Mouse (Mus musculus) right cerebral cortex, postnatal 4 days (tissue): ENCODE measurements around the gene Ralb.
A peak's percentile ranks its signal among the peaks of the same experiment; 100 is the strongest.

ENCODE experiments used
- DNase-seq: peaks from one replicate; pipeline ENCODE4 v3.0.0-alpha.2; 2022

The Ralb gene

DNA sequence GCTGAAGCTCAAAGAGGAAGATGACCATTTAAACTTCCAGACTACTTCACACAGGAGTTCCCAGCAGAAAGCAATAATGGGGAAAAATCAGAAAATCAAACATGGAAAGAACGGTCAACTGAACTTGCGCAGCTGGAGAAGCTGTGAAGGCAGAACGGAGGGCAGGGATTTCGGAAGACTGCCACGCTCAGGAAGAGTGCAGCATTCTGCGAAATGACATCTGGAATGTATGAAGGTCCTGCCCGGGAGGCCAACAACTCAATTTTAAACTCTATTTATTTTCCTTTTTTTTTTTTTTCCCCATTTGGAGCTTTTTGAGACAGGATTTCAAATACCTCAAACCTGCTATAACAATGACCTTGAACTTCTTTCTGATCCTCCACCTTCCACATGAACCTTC, 13.8 kb downstream of the Ralb start:
- no peak for DNase-seq

DNA sequence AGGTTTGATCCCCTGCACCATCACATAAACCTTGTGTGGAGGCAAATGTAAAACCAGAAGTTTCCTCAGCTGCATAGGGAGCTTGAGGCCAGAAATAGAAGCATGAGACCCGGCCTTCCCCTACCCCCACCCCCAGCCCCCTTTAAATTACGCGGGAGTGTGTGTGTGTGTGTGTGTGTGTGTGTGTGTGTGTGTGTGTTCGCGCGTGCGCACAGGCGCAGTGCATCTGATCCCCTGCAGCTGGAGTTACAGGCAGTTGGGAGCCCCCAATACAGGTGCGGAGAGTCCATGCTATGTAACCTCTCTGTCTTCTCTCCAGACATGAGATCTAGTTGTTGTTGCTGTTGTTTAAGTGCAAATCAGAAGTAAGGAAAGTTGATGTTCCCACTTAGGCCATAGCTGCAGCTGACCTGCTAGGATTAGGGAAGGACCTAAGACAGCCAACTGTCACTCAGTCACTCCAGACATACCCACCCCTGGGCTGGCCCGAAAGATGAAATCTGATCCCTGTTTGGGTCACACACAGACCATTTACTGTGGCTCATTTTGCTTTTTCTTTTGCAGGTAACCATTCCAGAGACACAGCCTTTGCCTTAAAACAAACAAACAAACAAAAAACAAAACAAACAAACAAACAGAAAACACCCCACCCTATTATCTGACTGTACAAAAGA, 16.5 kb downstream of the Ralb start:
- DNase-seq = no peak

- DNase-seq = no peak
These were observed 18.8 kb downstream of the Ralb start for GRCm38 (mm10) chr1:119485825-119486224.

DNA sequence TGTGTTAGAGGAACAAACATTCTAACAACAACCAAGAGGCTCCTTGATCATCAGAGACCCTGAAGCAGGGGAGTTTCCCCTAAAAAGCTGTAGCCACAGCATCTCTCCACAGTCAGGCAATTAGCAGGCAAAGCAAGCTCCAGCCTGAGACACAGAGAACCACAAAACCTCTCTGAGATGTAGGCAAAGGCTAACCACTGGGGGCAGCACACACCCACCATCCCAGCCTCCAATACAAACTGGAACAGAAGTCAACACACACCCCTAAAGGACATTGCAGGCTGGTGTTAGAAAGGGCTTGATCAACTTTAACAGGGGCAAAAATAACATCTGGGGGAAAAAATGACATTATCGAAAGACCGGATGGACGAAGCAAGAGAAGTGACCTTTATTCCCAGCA, 20.1 kb downstream of the Ralb start:
- DNase-seq = peak; percentile 32

DNA sequence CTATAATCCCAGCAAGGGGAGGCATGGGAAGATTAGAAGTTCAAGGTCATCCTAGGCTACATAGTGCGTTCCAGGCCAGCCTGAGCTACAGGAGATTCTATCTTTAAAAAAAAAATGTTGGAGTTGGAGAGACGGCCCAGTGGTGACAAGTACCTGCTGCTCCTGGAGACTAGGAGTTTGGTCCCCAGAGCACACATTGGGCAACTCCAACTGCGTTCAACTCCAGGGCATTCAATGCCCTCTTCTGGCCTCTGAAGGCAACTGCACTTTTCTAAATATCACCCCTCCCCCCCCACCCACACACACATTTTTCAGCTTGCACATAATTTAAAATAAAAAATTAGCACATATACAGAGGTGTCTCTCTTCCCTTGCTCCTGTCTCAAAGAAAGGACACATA, 21.7 kb downstream of the Ralb start:
- no peak for DNase-seq

DNA sequence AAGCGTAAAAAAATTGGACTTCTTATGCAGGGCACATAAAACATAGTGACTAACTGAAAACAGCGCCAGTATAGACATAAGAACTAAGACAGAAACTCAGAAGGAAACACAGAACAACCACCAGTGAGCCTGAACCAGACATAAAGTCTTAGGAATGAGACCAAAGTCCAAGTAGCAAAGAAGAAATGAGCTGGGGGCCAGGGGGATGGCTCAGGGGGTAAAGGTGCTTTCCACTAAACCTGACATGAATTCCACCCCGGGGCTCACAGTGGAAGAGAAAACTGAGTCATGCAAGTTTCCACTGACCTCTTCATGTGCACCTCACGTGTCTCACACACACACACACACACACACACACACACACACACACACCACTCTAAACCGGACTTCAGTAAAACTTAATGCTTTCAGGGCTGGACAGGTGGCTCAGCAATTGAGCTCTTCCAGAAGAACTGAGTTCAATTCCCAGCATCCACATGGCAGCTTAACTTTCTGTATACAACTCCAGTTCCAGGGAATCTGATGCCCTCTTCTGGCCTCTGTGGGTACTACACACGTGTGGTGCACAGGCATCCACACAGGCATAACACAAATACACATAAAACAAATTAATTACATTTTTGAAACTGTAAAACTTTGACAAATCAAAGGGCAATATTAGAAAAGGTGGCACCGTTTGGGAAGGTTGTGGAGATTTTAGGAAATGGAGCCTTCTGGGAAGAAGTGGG, 23.2 kb downstream of the Ralb start:
- no peak for DNase-seq

GRCm38 (mm10) chr1:119480678-119481077, 23.9 kb downstream of the Ralb start:
- DNase-seq = no peak

- DNase-seq = no peak
These were observed 25.0 kb downstream of the Ralb start for GRCm38 (mm10) chr1:119479641-119480040.

DNA sequence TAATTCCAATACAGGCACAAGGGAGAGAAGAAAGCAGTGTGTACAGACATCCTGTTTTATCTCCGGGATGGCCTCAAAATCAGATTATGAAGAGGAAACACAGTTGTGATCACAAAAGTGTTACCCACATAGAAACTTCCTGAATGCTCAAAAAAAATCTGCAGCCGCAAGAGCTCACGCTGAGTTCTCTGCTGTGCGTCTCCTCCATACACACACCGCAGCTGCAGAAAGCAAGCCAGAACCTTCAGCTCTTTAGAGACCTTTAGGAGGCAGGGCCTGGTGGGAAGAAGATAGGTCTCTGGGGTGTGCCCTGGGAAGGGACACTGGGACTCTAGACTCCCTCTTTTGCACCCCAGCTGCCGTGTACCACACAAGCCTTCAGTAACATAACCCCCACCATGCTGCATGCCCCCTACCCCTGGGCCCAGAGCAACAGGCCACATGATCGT, 27.7 kb downstream of the Ralb start:
- DNase-seq = no peak

- no peak for DNase-seq
These were observed 29.9 kb downstream of the Ralb start for GRCm38 (mm10) chr1:119474671-119475070.

DNA sequence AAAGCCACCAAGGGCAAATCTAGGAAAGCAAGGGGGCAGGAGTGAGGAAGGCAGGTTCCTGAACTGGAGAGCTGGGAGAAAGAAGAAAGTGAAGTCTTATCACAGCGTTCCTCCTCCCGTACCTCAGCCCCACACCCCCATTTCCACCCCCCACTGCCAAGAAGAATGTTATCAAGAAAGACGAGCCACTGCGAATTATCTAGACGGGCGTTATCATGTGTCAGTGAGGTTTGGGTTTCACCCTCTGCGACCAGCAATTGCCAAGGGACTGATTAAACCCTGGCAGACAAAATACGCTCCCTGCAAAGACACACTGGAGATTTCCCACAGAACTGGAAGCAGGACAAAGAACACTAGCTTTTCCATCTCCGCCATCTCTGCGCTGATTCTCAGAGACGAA, 31.9 kb downstream of the Ralb start:
- DNase-seq = no peak

DNA sequence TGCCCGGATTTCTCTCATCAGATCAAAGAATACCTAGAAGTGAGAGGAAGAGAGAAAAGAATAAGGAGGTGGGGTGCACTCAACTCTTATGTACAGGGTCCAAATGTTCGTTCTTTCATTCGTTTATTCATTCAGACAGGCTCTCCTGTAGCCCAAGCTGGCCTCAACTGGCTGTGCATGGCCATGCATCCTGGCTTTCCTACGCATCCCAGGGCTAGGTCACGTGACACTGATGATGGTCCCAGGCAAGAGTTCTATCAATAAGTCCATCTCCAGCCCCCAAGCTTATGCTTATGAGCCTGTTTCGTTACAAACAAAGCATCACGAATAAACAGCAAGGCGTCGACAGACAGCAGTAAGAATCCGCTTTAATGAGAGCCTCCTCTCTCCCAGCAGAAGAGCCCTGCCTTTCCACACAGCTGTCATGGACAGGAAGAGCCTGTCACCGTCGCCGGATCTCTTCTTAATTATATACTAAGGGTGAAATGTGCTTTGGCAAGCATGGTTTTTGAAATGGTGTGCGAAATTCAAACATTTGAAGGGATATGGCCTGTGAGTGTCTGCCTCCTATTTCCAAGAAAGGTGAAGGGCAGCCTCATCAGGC, 32.7 kb downstream of the Ralb start:
- no peak for DNase-seq

DNA sequence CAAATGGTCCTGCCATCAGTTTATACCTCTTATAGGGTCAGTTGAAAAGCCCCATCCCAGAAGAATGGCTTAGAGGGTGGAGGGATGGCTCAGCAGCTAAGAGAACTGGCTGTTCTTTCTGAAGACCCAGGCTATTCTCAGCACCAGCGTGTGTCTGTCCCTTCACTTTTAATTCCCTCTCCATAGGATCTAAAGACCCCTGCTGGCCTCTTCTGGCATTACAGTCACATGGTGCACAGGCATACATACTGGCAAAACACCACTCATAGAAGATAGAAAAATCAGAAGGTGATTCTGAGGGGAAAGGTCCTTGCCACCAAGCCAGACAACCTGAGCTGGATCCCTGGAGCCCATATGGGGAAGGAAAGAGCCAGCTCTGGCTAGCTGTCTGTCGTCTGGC, 41.2 kb downstream of the Ralb start:
- peak; percentile 69 for DNase-seq

- DNase-seq = peak; percentile 26
These were observed 44.5 kb downstream of the Ralb start for GRCm38 (mm10) chr1:119460062-119460461.

DNA sequence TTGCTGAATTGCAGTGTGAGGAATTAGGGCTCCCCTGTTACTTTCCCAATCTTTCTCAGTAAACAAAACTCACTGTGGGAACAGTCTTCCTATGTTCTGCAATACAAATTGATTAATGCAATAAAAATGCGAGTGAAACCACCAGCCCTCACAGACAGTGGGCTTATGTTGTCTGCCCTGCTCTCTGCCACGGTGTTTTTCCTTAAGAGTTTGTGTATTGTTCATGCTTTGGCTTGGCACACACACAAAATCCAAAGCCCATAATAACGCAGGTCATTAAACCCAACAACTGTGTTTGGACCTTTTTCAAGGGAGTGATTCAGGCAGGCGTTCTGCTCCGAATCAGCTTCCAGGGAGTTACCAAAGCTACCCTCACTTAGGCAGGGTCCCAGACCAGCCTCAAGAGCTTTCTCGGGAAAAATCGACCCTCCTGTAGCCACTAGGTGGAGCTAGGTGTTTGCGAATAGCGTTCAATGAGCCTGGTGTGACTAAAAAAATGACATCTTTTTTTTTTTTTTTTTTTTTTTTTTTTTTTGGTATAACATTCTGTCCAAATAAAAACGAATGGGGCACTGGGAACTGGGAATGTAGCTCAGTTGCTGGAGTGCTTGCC, 46.5 kb downstream of the Ralb start:
- peak; percentile 66 for DNase-seq

GRCm38 (mm10) chr1:119457528-119457855, 47.1 kb downstream of the Ralb start:
- no peak for DNase-seq

DNA sequence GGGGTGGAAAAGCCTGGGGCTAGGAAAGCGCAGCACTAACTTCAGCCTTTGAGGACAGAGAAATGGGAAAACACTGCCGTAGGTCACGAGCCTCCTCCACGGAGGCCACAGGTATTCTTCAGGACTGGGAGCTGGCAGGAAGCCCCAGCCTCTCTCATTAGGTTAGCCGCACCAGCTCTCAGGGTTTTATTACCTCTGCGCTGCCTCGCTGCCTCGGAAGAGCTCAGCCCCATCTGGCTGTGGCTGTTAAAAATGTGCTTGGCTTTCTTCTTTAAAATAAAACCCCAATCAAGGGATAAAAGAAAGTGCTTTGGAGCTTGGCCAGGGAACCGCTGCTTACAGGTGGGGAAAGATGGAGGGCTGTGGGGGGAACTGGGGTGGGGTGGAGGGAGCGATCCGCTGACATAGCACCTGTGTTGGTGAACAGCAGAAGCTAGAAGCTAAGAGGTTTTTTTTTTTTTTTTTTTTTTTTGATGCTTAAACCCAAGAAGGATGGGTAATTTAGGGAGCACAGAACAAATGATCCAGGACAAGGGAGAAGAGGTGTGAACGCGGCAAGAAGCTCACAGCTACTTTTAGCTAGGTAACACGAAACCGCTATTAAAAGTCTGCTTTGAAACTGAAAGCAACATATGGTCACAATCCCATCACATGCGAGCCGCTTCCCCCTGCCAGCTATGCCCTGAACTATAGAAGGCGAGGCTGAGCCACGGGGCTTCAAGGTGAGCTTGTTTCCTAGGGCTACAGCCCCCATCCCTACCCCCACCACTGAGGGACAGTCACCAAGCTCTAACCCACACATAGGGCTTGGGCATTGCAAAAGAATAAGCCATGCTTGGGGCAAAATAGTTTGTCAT, 47.7 kb downstream of the Ralb start:
- DNase-seq = no peak

DNA sequence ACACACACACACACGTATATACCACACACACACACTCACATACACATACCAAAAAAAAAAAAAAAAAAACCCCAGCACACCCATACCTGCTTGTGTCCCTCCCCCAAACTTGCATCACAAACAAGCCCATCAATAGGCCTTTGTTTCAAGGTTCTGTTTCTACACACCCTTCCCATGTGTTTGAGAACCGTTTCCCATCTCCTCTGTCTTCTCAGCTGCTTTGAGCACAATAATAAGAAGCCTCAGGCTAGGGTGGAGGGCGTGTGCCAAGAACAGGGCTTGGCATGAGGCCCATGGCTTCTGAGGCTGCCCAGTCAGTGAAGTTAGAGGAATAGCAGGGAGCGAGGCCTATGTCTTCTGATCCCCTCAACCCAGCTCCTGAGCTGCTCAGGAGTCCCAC, 50.9 kb downstream of the Ralb start:
- peak; percentile 46 for DNase-seq

- no peak for DNase-seq
These were observed 53.2 kb downstream of the Ralb start for GRCm38 (mm10) chr1:119451417-119451816.

DNA sequence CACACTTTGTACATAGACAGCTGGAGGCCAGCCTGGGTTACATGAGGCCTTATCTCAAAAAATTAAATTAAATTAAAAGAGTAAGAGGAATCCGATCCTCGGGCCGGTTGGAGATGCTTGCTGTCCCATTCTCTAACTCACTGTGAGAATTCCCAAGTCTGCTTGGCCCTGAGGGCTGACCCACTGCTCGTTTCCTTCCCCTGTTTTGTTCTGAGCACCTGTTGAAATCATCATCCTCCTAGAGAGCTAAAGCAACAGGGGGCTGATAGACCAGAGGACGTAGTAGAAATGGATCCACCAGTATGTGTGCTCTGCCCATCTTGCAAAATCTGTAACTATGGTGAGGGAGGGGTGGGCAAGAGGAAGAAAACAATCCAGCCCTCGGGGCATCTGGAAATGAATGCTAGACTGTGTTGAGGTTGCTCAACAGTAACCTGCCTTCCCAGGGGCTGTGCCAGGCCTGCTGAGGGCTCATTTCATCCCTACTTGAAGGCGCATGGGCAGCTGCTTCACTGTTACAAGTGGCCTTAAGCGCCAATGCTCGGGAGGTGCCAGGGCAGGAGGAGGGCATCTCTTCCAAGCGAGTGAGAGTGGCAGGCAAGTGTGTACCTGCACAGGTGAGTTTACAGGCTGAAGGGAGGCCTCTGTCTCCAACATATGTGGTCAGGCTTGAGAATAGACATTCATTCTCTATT, 53.8 kb downstream of the Ralb start:
- no peak for DNase-seq

DNA sequence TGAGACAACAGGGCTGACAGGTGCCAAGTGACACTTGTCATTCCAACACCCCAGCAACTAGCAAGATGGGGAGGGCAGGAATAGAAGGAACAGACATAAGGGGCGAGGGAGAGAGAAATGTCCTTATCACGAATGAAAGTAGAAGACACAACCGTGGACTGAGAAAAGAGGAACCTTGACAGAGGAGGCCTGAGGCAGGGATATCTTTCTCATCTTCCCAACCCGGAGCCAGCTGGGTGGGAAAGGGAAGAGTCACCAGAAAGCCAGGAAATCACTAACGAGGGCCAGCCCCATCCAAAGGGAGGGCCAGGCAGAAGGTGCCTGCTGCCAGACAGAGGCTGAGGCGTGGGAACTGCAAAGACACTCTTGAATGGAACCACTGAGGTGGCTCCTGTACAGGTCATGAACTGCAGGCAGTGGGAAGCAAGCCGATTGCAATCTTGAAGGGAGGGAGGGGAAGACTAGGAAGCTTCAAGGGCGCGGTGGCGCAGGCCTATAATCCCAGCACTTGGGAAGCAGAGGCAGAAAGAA, 57.8 kb downstream of the Ralb start:
- DNase-seq = no peak
